Mouse (Mus musculus): ENCODE results near the gene Gng7. TPM values are rescaled to one million over a fixed set of nuclear protein-coding genes. Genes with fewer than 3 reads are reported as not detected.

The Gng7 gene
- polyA plus RNA-seq, 1 experiment from 2014 or later, result 1.4 TPM

DNA sequence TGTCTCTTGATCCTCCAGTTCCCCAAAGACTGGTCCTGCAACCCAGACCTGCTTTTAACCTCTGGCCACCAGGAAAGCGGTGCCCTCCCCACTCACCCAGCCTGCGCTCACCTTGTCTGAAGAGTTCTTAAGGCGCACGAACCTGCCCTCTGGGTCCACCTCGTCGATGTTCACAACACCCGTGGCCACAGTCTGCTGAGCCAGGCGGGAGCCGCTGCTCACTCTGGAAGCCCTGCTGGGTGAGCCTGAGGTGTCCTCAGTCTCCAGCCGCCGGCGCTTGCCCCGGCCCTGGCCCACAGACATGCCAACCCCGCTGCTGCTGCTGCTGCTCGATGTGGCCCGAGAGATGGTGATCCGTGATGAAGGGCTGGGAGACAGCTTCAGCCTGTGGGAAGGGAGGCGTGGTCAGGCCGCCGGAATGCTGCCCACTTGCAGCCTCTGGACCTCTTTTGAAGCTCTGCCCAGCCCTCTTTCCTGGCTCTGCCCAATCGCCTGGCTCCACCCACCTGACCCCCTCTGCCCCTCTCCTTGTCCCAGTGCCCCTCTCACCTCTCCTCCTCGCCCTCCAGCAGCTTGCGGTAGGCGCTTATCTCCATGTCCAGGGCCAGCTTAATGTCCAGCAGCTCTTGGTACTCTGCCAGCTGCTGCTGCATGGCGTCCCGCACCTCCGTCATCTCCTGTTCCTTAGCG is 110.6 kb downstream of the Gng7 start:
- no peak overlapping the region for H3K4me2 ChIP-seq
- peak overlapping the region; percentile 30; the same call in 1 of the 2 replicates for H3K9ac ChIP-seq
- H3K9me3 ChIP-seq, result no peaks in the 10 kb centered on the region
- WGBS, result 73% methylated on average over 28 of the region's 28 CpGs
- H3K27me3 ChIP-seq (replicated peaks), result no peaks in the 10 kb centered on the region
- H3K4me1 ChIP-seq, result peaks cover 16% of the 10 kb centered on the region
- no peak overlapping the region for H3K4me3 ChIP-seq
- ATAC-seq (ENCODE audit: extremely low read depth, insufficient number of reproducible peaks, low FRiP score, low TSS enrichment), result no peak
- peaks cover 76% of the 10 kb centered on the region for H3K36me3 ChIP-seq
- no peak overlapping the region for H3K27ac ChIP-seq (replicated peaks)

- 88% methylated on average over 10 of the region's 10 CpGs for WGBS
- H3K9me3 ChIP-seq, result no peaks in the 10 kb centered on the region
- no peak overlapping the region for H3K27ac ChIP-seq (replicated peaks)
- peaks cover 76% of the 10 kb centered on the region for H3K36me3 ChIP-seq
- no peak overlapping the region for H3K4me2 ChIP-seq
- H3K9ac ChIP-seq, result no peak overlapping the region
- H3K4me1 ChIP-seq, result peaks cover 20% of the 10 kb centered on the region
- no peak for ATAC-seq (ENCODE audit: extremely low read depth, insufficient number of reproducible peaks, low FRiP score, low TSS enrichment)
- H3K4me3 ChIP-seq, result no peak overlapping the region
- no peaks in the 10 kb centered on the region for H3K27me3 ChIP-seq (replicated peaks)
Measured at GRCm38 (mm10) chr10:80903282-80903681, 111.5 kb downstream of the Gng7 start.

DNA sequence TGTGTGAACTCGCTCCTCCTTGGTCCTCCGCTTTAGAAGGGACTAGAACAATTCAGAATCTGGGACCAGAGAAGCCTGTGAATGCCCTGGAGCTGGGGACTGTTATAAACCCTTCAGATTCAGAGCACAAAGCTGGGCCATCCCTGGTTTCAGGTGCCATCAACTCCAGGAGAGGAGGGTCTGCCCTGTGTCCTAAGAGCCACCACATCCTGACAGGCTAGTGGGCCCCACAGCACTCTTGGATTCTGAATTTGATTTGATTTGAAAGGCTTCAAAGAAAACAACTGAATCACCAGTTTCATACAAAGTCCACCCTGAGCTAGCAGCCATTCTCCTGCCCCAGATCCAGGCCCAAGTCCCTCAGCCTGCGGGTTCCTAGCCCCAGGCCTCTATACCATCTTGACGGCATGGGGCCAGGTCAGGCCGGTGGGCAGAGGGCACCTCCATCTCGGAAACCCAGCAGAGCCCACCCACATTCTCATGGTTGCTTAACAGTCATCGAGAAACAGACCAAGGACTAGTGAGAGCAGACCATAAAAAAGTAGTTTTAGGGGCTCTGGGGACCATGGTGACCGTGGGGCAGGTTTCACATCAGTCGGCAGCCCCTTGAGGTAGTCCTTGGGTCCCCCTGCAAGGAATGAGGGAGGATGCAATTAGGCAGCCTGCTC is 112.3 kb downstream of the Gng7 start:
- Histone ChIP-seq H3K9ac (no peak overlapping the region), H3K4me3 (no peak overlapping the region), H3K4me1 (peaks cover 28% of the 10 kb centered on the region), H3K4me2 (no peak overlapping the region), H3K36me3 (peaks cover 67% of the 10 kb centered on the region), H3K9me3 (no peaks in the 10 kb centered on the region), H3K27ac (replicated peaks) (no peak overlapping the region), H3K27me3 (replicated peaks) (no peaks in the 10 kb centered on the region)
- 89% methylated on average over 9 of the region's 9 CpGs for WGBS
- no peak for ATAC-seq (ENCODE audit: extremely low read depth, insufficient number of reproducible peaks, low FRiP score, low TSS enrichment)

GRCm38 (mm10) chr10:80901409-80902272 is 113.1 kb downstream of the Gng7 start:
- Histone ChIP-seq H3K27me3 (replicated peaks) (no peaks in the 10 kb centered on the region), H3K4me1 (peaks cover 28% of the 10 kb centered on the region), H3K9ac (peak overlapping the region; percentile 41; the same call in 1 of the 2 replicates), H3K36me3 (peaks cover 63% of the 10 kb centered on the region), H3K9me3 (no peaks in the 10 kb centered on the region), H3K4me3 (peak overlapping the region; percentile 71), H3K4me2 (peak overlapping the region; percentile 95), H3K27ac (replicated peaks) (peak overlapping the region; percentile 33; the same call in 1 of the 2 replicates)
- WGBS, result 89% methylated on average over 19 of the region's 19 CpGs
- no peak for ATAC-seq (ENCODE audit: extremely low read depth, insufficient number of reproducible peaks, low FRiP score, low TSS enrichment)

- Histone ChIP-seq H3K36me3 (peaks cover 52% of the 10 kb centered on the region), H3K9ac (peak within 1 kb of the TSS; percentile 87), H3K4me3 (peak within 1 kb of the TSS; percentile 71), H3K4me1 (peaks cover 28% of the 10 kb centered on the region), H3K9me3 (no peaks in the 10 kb centered on the region), H3K4me2 (peak within 1 kb of the TSS; percentile 95), H3K27me3 (replicated peaks) (no peaks in the 10 kb centered on the region), H3K27ac (replicated peaks) (peak within 1 kb of the TSS; percentile 73)
- peak; percentile 88 for ATAC-seq (ENCODE audit: extremely low read depth, insufficient number of reproducible peaks, low FRiP score, low TSS enrichment)
- WGBS, result under 1% methylated on average over 72 of the region's 72 CpGs
Measured at GRCm38 (mm10) chr10:80900318-80901247, 114.2 kb downstream of the Gng7 start, which contains the start of gene Timm13. TSS of gene Timm13 (minus strand) at chr10:80900969.

DNA sequence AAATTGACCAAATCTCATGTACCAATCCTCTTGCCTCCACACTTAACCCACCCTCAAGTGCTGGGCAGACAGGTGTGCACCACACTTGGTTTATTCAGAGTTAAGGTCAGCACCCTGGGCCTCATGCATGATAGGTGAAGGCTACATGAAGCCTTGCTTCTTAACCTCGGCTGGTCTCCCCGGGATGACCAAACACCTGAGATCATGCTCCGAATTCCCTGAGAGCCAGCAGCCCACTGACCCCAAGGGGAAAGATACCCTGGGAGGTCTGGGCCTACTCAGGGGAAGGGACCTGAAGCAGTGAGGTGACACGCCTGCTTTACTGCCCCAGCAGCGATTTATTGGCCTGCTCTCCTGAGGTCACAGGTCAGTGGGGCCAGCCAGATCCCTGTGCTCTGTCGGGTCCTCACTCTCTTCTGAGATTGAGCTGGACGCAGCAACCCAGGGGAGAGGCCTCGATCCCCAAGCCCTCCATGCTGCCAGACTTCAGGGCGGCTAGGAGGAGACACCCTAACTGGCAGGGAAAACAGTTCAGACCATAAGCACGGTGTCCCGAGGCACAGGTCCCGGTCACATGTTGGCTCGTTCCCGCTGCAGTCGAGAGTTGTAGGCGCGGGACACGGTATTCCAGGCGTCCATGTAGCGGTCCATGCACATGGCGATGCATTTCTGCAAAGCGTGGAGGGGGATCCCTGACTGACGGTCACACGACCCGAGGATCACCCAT is 115.0 kb downstream of the Gng7 start:
- peak overlapping the region; percentile 71 for H3K4me3 ChIP-seq
- no peak for ATAC-seq (ENCODE audit: extremely low read depth, insufficient number of reproducible peaks, low FRiP score, low TSS enrichment)
- peak overlapping the region; percentile 95 for H3K4me2 ChIP-seq
- H3K9ac ChIP-seq, result peak overlapping the region; percentile 87
- H3K36me3 ChIP-seq, result peaks cover 44% of the 10 kb centered on the region
- H3K27ac ChIP-seq (replicated peaks), result peak overlapping the region; percentile 73
- 15% methylated on average over 25 of the region's 25 CpGs for WGBS
- peaks cover 27% of the 10 kb centered on the region for H3K4me1 ChIP-seq
- no peaks in the 10 kb centered on the region for H3K27me3 ChIP-seq (replicated peaks)
- no peaks in the 10 kb centered on the region for H3K9me3 ChIP-seq

GRCm38 (mm10) chr10:80899074-80899473 is 115.7 kb downstream of the Gng7 start:
- no peak overlapping the region for H3K27ac ChIP-seq (replicated peaks)
- H3K27me3 ChIP-seq (replicated peaks), result no peaks in the 10 kb centered on the region
- H3K9me3 ChIP-seq, result no peaks in the 10 kb centered on the region
- no peak for ATAC-seq (ENCODE audit: extremely low read depth, insufficient number of reproducible peaks, low FRiP score, low TSS enrichment)
- peaks cover 23% of the 10 kb centered on the region for H3K4me1 ChIP-seq
- 85% methylated on average over 8 of the region's 8 CpGs for WGBS
- H3K36me3 ChIP-seq, result peaks cover 37% of the 10 kb centered on the region
- H3K9ac ChIP-seq, result peak overlapping the region; percentile 87
- H3K4me2 ChIP-seq, result peak overlapping the region; percentile 95
- peak overlapping the region; percentile 71 for H3K4me3 ChIP-seq

Other genes with a start within 250 kb of the Gng7 start
- gene Sf3a2, start 216.7 kb downstream of the Gng7 start, polyA plus RNA-seq (2015; fragmentation: Nextera tagmentation; extraction: Ambion mirVana), result 46.3 and 53.4 TPM in 2 replicates
- gene Plekhj1, start 216.3 kb downstream of the Gng7 start, polyA plus RNA-seq (2015; fragmentation: Nextera tagmentation; extraction: Ambion mirVana), result 79.6 and 86.5 TPM in 2 replicates
- 0.11 TPM in 1 of 2 replicates, not detected in the other for gene Amh, start 209.7 kb downstream of the Gng7 start, polyA plus RNA-seq (2015; fragmentation: Nextera tagmentation; extraction: Ambion mirVana)
- gene Jsrp1, start 201.4 kb downstream of the Gng7 start, polyA plus RNA-seq (2015; fragmentation: Nextera tagmentation; extraction: Ambion mirVana), result 5.7 and 5.9 TPM in 2 replicates
- gene Oaz1, start 188.3 kb downstream of the Gng7 start, polyA plus RNA-seq (2015; fragmentation: Nextera tagmentation; extraction: Ambion mirVana), result 2,053 and 2,109 TPM in 2 replicates
- 0.16 and 0.34 TPM in 2 replicates for gene Lingo3, start 170.9 kb downstream of the Gng7 start, polyA plus RNA-seq (2015; fragmentation: Nextera tagmentation; extraction: Ambion mirVana)
- 157 and 171 TPM in 2 replicates for gene Lsm7, start 159.7 kb downstream of the Gng7 start, polyA plus RNA-seq (2015; fragmentation: Nextera tagmentation; extraction: Ambion mirVana)
- gene Sppl2b, start 159.7 kb downstream of the Gng7 start, polyA plus RNA-seq (2015; fragmentation: Nextera tagmentation; extraction: Ambion mirVana), result 27.7 and 28.5 TPM in 2 replicates
- 0.05 and 0.07 TPM in 2 replicates for gene Tmprss9, start 143.1 kb downstream of the Gng7 start, polyA plus RNA-seq (2015; fragmentation: Nextera tagmentation; extraction: Ambion mirVana)
- gene Timm13, start 114.0 kb downstream of the Gng7 start, polyA plus RNA-seq (2015; fragmentation: Nextera tagmentation; extraction: Ambion mirVana), result 285 and 314 TPM in 2 replicates
- 24.8 and 26.7 TPM in 2 replicates for gene Lmnb2, start 96.7 kb downstream of the Gng7 start, polyA plus RNA-seq (2015; fragmentation: Nextera tagmentation; extraction: Ambion mirVana)
- gene Gadd45b, start 84.9 kb downstream of the Gng7 start, polyA plus RNA-seq (2015; fragmentation: Nextera tagmentation; extraction: Ambion mirVana), result 29.2 and 33.9 TPM in 2 replicates
- 0.06 and 0.07 TPM in 2 replicates for gene Diras1, start 10.7 kb upstream of the Gng7 start, polyA plus RNA-seq (2015; fragmentation: Nextera tagmentation; extraction: Ambion mirVana)
- gene Slc39a3, start 22.5 kb upstream of the Gng7 start, polyA plus RNA-seq (2015; fragmentation: Nextera tagmentation; extraction: Ambion mirVana), result 8.0 and 8.2 TPM in 2 replicates
- gene Sgta, start 45.2 kb upstream of the Gng7 start, polyA plus RNA-seq (2015; fragmentation: Nextera tagmentation; extraction: Ambion mirVana), result 152 and 162 TPM in 2 replicates
- 29.1 and 33.8 TPM in 2 replicates for gene Thop1, start 55.1 kb upstream of the Gng7 start, polyA plus RNA-seq (2015; fragmentation: Nextera tagmentation; extraction: Ambion mirVana)
- 0.83 and 1.1 TPM in 2 replicates for gene Creb3l3, start 83.9 kb upstream of the Gng7 start, polyA plus RNA-seq (2015; fragmentation: Nextera tagmentation; extraction: Ambion mirVana)
- gene Map2k2, start 91.0 kb upstream of the Gng7 start, polyA plus RNA-seq (2015; fragmentation: Nextera tagmentation; extraction: Ambion mirVana), result 150 TPM in 2 replicates
- 19.5 and 20.1 TPM in 2 replicates for gene Zbtb7a, start 120.3 kb upstream of the Gng7 start, polyA plus RNA-seq (2015; fragmentation: Nextera tagmentation; extraction: Ambion mirVana)
- 35.7 and 40.3 TPM in 2 replicates for gene Pias4, start 153.0 kb upstream of the Gng7 start, polyA plus RNA-seq (2015; fragmentation: Nextera tagmentation; extraction: Ambion mirVana)
- gene Eef2, start 161.7 kb upstream of the Gng7 start, polyA plus RNA-seq (2015; fragmentation: Nextera tagmentation; extraction: Ambion mirVana), result 393 and 411 TPM in 2 replicates
- 41.5 and 42.4 TPM in 2 replicates for gene Dapk3, start 168.1 kb upstream of the Gng7 start, polyA plus RNA-seq (2015; fragmentation: Nextera tagmentation; extraction: Ambion mirVana)
- 0.27 TPM in 1 of 2 replicates, not detected in the other for gene 4930442H23Rik, start 168.9 kb upstream of the Gng7 start, polyA plus RNA-seq (2015; fragmentation: Nextera tagmentation; extraction: Ambion mirVana)
- gene Nmrk2, start 187.1 kb upstream of the Gng7 start, polyA plus RNA-seq (2015; fragmentation: Nextera tagmentation; extraction: Ambion mirVana), result 5.2 and 6.1 TPM in 2 replicates
- 0.43 and 0.53 TPM in 2 replicates for gene Atcay, start 215.9 kb upstream of the Gng7 start, polyA plus RNA-seq (2015; fragmentation: Nextera tagmentation; extraction: Ambion mirVana)
- gene Zfr2, start 218.2 kb upstream of the Gng7 start, polyA plus RNA-seq (2015; fragmentation: Nextera tagmentation; extraction: Ambion mirVana), result 4.1 and 6.5 TPM in 2 replicates
- gene Matk, start 238.0 kb upstream of the Gng7 start, polyA plus RNA-seq (2015; fragmentation: Nextera tagmentation; extraction: Ambion mirVana), result 1.6 and 1.9 TPM in 2 replicates